Mouse (Mus musculus) liver, embryonic 14.5 days (tissue): ENCODE measurements around the gene Zfp366.

Source experiments
- CTCF ChIP-seq: IDR thresholded peaks from 2 replicates; pipeline ENCODE4 v1.5.1; 2016; ENCODE audit warnings: antibody characterized with exemption, low read depth, control low read depth
- EP300 ChIP-seq: IDR thresholded peaks from 2 replicates; pipeline ENCODE4 v1.6.1; 2016; ENCODE audit warnings: antibody characterized with exemption, low read depth

DNA sequence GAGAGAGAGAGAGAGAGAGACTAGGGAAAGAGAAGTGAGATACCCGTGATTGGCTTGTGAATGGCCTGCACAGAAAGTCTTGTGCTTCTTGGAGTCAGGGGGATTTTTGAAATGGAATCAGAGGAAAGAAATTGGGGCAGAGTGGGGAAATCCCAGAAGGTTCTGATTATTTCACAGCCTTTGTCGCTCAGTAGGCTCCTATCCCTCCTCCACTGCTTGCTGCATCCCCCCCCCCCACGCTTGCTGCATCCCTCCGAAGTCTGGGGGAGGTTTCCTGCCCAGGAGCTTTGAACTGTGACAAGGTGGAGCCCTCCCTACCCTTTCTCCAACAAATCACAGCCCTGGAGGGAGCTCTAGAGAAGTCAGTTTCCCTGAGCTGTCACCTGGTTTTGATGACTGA, 10.8 kb upstream of the Zfp366 start:
- TF ChIP-seq CTCF (no peak), EP300 (no peak)
